Comparison of ENCODE assay signal across 9 mouse cellular contexts in genomic region chr6:14207509-14207908, GRCm38 (mm10).
DNase-seq lines count a peak whose midpoint lies in the region; ATAC-seq and TF ChIP-seq lines count a peak whose summit lies in the region.
"Had no signal": no experiment of that assay in that cellular context is flagged by ENCODE, and none has a peak within 500 bp of the region (broad histone marks: within the 10 kb centered on the region; RNA-seq: fewer than 3 reads in every experiment).

No protein-coding gene starts in this region.

- H3K9me3 ChIP-seq in liver, embryonic 12.5 days (replicated peaks) = no peaks in the 10 kb centered on the region
- H3K9me3 ChIP-seq in forebrain, embryonic 11.5 days (ENCODE audit: control insufficient read depth, low read length) = no peaks in the 10 kb centered on the region
- H3K9me3 ChIP-seq in kidney, embryonic 15.5 days (replicated peaks) = no peaks in the 10 kb centered on the region
- H3K9me3 ChIP-seq in limb, embryonic 14.5 days (ENCODE audit: control insufficient read depth, low read length) = no peaks in the 10 kb centered on the region
- no peaks in the 10 kb centered on the region for H3K9me3 ChIP-seq in neural tube, embryonic 15.5 days (replicated peaks)
- H3K9me3 ChIP-seq: embryonic facial prominence, embryonic 13.5 days had no signal

- H3K36me3 ChIP-seq in liver, adult 2 months (ENCODE audit: control insufficient read depth, insufficient read depth, low read length) = no peaks in the 10 kb centered on the region
- no peaks in the 10 kb centered on the region for H3K36me3 ChIP-seq in liver, embryonic 12.5 days
- H3K36me3 ChIP-seq in forebrain, embryonic 11.5 days (ENCODE audit: control insufficient read depth, insufficient read depth, low read length) = no peaks in the 10 kb centered on the region
- H3K36me3 ChIP-seq in kidney, embryonic 15.5 days = no peaks in the 10 kb centered on the region
- no peaks in the 10 kb centered on the region for H3K36me3 ChIP-seq in limb, embryonic 14.5 days (ENCODE audit: control insufficient read depth, insufficient read depth, low read length)
- no peaks in the 10 kb centered on the region for H3K36me3 ChIP-seq in neural tube, embryonic 15.5 days
- H3K36me3 ChIP-seq: embryonic facial prominence, embryonic 13.5 days had no signal

- no peaks in the 10 kb centered on the region for H3K79me2 ChIP-seq in liver, adult 2 months (ENCODE audit: control insufficient read depth, insufficient read depth, low read length)

- peak; percentile 23 for DNase-seq in liver, adult 2 months (ENCODE audit: extremely low read depth, low read depth, low spot score)
- peak; percentile 80 for DNase-seq in brain, adult 2 months (ENCODE audit: low read depth, low spot score)
- DNase-seq in forebrain, embryonic 11.5 days (ENCODE audit: low spot score) = peak; percentile 65
- peak; percentile 57 for DNase-seq in limb, embryonic 14.5 days (ENCODE audit: low spot score)
- no peak for DNase-seq in T-cell, adult 2 months (ENCODE audit: low spot score)

- no peak overlapping the region for H3K4me3 ChIP-seq in liver, adult 2 months (ENCODE audit: insufficient read depth, low read depth, low read length)
- no peak overlapping the region for H3K4me3 ChIP-seq in liver, embryonic 12.5 days
- H3K4me3 ChIP-seq in forebrain, embryonic 11.5 days (ENCODE audit: low read depth, low read length) = no peak overlapping the region
- no peak overlapping the region for H3K4me3 ChIP-seq in kidney, embryonic 15.5 days (replicated peaks)
- no peak overlapping the region for H3K4me3 ChIP-seq in limb, embryonic 14.5 days (replicated peaks; ENCODE audit: low read length)
- H3K4me3 ChIP-seq in neural tube, embryonic 15.5 days (replicated peaks) = no peak overlapping the region
- H3K4me3 ChIP-seq: embryonic facial prominence, embryonic 13.5 days had no signal

- TF ChIP-seq CTCF in liver, adult 2 months (IDR thresholded peaks at IDR 0.05; ENCODE audit: low read depth, low read length) = peak; percentile 37; the same call in 1 of the 2 replicates

- no peaks in the 10 kb centered on the region for H3K27me3 ChIP-seq in liver, adult 2 months (ENCODE audit: control insufficient read depth, insufficient read depth, low read length)
- H3K27me3 ChIP-seq in liver, embryonic 12.5 days (replicated peaks) = no peaks in the 10 kb centered on the region
- H3K27me3 ChIP-seq in forebrain, embryonic 11.5 days (ENCODE audit: control insufficient read depth, insufficient read depth, low read length) = no peaks in the 10 kb centered on the region
- H3K27me3 ChIP-seq in kidney, embryonic 15.5 days = no peaks in the 10 kb centered on the region
- H3K27me3 ChIP-seq in limb, embryonic 14.5 days (ENCODE audit: control insufficient read depth, insufficient read depth, low read length) = no peaks in the 10 kb centered on the region
- no peaks in the 10 kb centered on the region for H3K27me3 ChIP-seq in neural tube, embryonic 15.5 days (replicated peaks)
- H3K27me3 ChIP-seq: embryonic facial prominence, embryonic 13.5 days had no signal

- H3K27ac ChIP-seq in liver, adult 2 months (replicated peaks; ENCODE audit: insufficient read depth, low read depth, low read length) = no peak overlapping the region
- H3K27ac ChIP-seq in liver, embryonic 12.5 days = no peak overlapping the region
- no peak overlapping the region for H3K27ac ChIP-seq in forebrain, embryonic 11.5 days (ENCODE audit: low read depth, low read length)
- H3K27ac ChIP-seq in kidney, embryonic 15.5 days = no peak overlapping the region
- no peak overlapping the region for H3K27ac ChIP-seq in limb, embryonic 14.5 days (replicated peaks; ENCODE audit: low read depth, low read length)
- no peak overlapping the region for H3K27ac ChIP-seq in neural tube, embryonic 15.5 days (replicated peaks)
- H3K27ac ChIP-seq: embryonic facial prominence, embryonic 13.5 days had no signal

- H3K9ac ChIP-seq in liver, adult 2 months (ENCODE audit: low read depth, low read length) = no peak overlapping the region
- H3K9ac ChIP-seq in liver, embryonic 12.5 days = no peak overlapping the region
- no peak overlapping the region for H3K9ac ChIP-seq in forebrain, embryonic 11.5 days (ENCODE audit: low read length)
- H3K9ac ChIP-seq in kidney, embryonic 15.5 days = no peak overlapping the region
- no peak overlapping the region for H3K9ac ChIP-seq in limb, embryonic 14.5 days (ENCODE audit: low read depth, low read length, severe bottlenecking)
- H3K9ac ChIP-seq in neural tube, embryonic 15.5 days (replicated peaks) = no peak overlapping the region
- H3K9ac ChIP-seq: embryonic facial prominence, embryonic 13.5 days had no signal

- no peak overlapping the region for H3K4me2 ChIP-seq in liver, embryonic 12.5 days
- H3K4me2 ChIP-seq in forebrain, embryonic 11.5 days (ENCODE audit: low read depth, low read length, severe bottlenecking) = no peak overlapping the region
- no peak overlapping the region for H3K4me2 ChIP-seq in kidney, embryonic 15.5 days
- H3K4me2 ChIP-seq in limb, embryonic 14.5 days (replicated peaks; ENCODE audit: low read depth, low read length, severe bottlenecking) = no peak overlapping the region
- no peak overlapping the region for H3K4me2 ChIP-seq in neural tube, embryonic 15.5 days
- H3K4me2 ChIP-seq: embryonic facial prominence, embryonic 13.5 days had no signal

- no peak for ATAC-seq in liver, embryonic 12.5 days
- peak; percentile 90 for ATAC-seq in forebrain, embryonic 11.5 days (replicated peaks; ENCODE audit: low FRiP score)
- ATAC-seq in kidney, embryonic 15.5 days (replicated peaks; ENCODE audit: low FRiP score) = 0 out of 2 replicates have a peak, but pooled peaks have one; percentile 66
- no peak for ATAC-seq in limb, embryonic 14.5 days (ENCODE audit: low FRiP score, low read depth)
- peak; percentile 63; the same call in 1 of the 2 replicates for ATAC-seq in neural tube, embryonic 15.5 days (ENCODE audit: low FRiP score)

- no peaks in the 10 kb centered on the region for H3K4me1 ChIP-seq in liver, adult 2 months (ENCODE audit: control insufficient read depth, insufficient read depth, low read length)
- no peaks in the 10 kb centered on the region for H3K4me1 ChIP-seq in liver, embryonic 12.5 days
- no peaks in the 10 kb centered on the region for H3K4me1 ChIP-seq in forebrain, embryonic 11.5 days (replicated peaks; ENCODE audit: control insufficient read depth, insufficient read depth, low read length)
- H3K4me1 ChIP-seq in kidney, embryonic 15.5 days = no peaks in the 10 kb centered on the region
- no peaks in the 10 kb centered on the region for H3K4me1 ChIP-seq in limb, embryonic 14.5 days (ENCODE audit: control insufficient read depth, insufficient read depth, low read length)
- H3K4me1 ChIP-seq in neural tube, embryonic 15.5 days = no peaks in the 10 kb centered on the region
- H3K4me1 ChIP-seq: embryonic facial prominence, embryonic 13.5 days had no signal

- 12% methylated on average over 2 of the region's 2 CpGs for WGBS in liver, adult 2 months
- WGBS in liver, embryonic 12.5 days (ENCODE audit: insufficient replicate concordance) = 10% methylated on average over 2 of the region's 2 CpGs
- 16% methylated on average over 2 of the region's 2 CpGs for WGBS in forebrain, embryonic 11.5 days
- 11% methylated on average over 2 of the region's 2 CpGs for WGBS in kidney, embryonic 15.5 days
- 16% methylated on average over 2 of the region's 2 CpGs for WGBS in limb, embryonic 14.5 days
- WGBS in neural tube, embryonic 15.5 days = 18% methylated on average over 2 of the region's 2 CpGs

- TF ChIP-seq POLR2A in liver, adult 2 months (IDR thresholded peaks at IDR 0.05; ENCODE audit: extremely low read depth, insufficient read depth, low read length) = no peak
- no peak for TF ChIP-seq POLR2A in limb, embryonic 14.5 days (IDR thresholded peaks at IDR 0.05; ENCODE audit: borderline replicate concordance, extremely low read depth, insufficient read depth, insufficient read length)

Comparison
In these comparisons a context has a peak if more than half of its experiments do, and no peak if none do; other contexts are left out.
1. ATAC-seq: peak in forebrain, embryonic 11.5 days (single experiment), kidney, embryonic 15.5 days (single experiment) and neural tube, embryonic 15.5 days (single experiment); none in liver, embryonic 12.5 days (single experiment) and limb, embryonic 14.5 days (single experiment).